Mouse (Mus musculus) inflammation-experienced regulatory T-cells, adult 6 months (primary cell): ENCODE measurements around the gene Usp7. TPM values are rescaled to one million over a fixed set of nuclear protein-coding genes. Genes with fewer than 3 reads are reported as not detected.
"Not testable (repeated sequence)": the region's sequence is repeated elsewhere in the genome, so short reads cannot be mapped to it uniquely, and the experiment has no call there.

Source experiments
- ATAC-seq: one replicate; pipeline ENCODE4 v1.8.0; 2017
- polyA plus RNA-seq, 3 experiments: library from polyadenylated mRNA; unstranded; fragments of 100-300 nt; shearing (Covaris generic); gene quantifications; one replicate each; pipeline ENCODE4 v1.2.1; 2017

Usp7 gene
- polyA plus RNA-seq, 3 experiments from 2014 or later, result 27.3 to 48.2 (median 47.7) TPM

- ATAC-seq, result no peak
Measured at GRCm38 (mm10) chr16:8781660-8782059, 10.4 kb downstream of the Usp7 start.

- ATAC-seq, result no peak
Measured at GRCm38 (mm10) chr16:8781191-8781590, 10.9 kb downstream of the Usp7 start.

- no peak for ATAC-seq
Measured at GRCm38 (mm10) chr16:8780187-8780586, 11.9 kb downstream of the Usp7 start.

- ATAC-seq, result no peak
Measured at GRCm38 (mm10) chr16:8778697-8779096, 13.4 kb downstream of the Usp7 start.

GRCm38 (mm10) chr16:8777202-8777601 lies 14.9 kb downstream of the Usp7 start:
- no peak for ATAC-seq

GRCm38 (mm10) chr16:8776634-8777033 lies 15.5 kb downstream of the Usp7 start:
- no peak for ATAC-seq

- no peak for ATAC-seq
Measured at GRCm38 (mm10) chr16:8771086-8771485, 21.0 kb downstream of the Usp7 start.

- not testable (repeated sequence) for ATAC-seq
Measured at GRCm38 (mm10) chr16:8770342-8770741, 21.8 kb downstream of the Usp7 start.

- peak; percentile 46 for ATAC-seq
Measured at GRCm38 (mm10) chr16:8769466-8769865, 22.6 kb downstream of the Usp7 start.

- peak; percentile 94 for ATAC-seq
Measured at GRCm38 (mm10) chr16:8769065-8769464, 23.0 kb downstream of the Usp7 start.

GRCm38 (mm10) chr16:8768588-8768987 lies 23.5 kb downstream of the Usp7 start:
- no peak for ATAC-seq

GRCm38 (mm10) chr16:8768071-8768470 lies 24.0 kb downstream of the Usp7 start:
- ATAC-seq, result no peak

GRCm38 (mm10) chr16:8767133-8768052 lies 24.7 kb downstream of the Usp7 start:
- ATAC-seq, result no peak

GRCm38 (mm10) chr16:8766196-8766595 lies 25.9 kb downstream of the Usp7 start:
- no peak for ATAC-seq

GRCm38 (mm10) chr16:8764124-8764907 lies 27.8 kb downstream of the Usp7 start:
- ATAC-seq, result no peak

GRCm38 (mm10) chr16:8763028-8763427 lies 29.1 kb downstream of the Usp7 start:
- ATAC-seq, result no peak

- no peak for ATAC-seq
Measured at GRCm38 (mm10) chr16:8761894-8762293, 30.2 kb downstream of the Usp7 start.

GRCm38 (mm10) chr16:8761005-8761404 lies 31.1 kb downstream of the Usp7 start:
- ATAC-seq, result no peak

GRCm38 (mm10) chr16:8758979-8759378 lies 33.1 kb downstream of the Usp7 start:
- no peak for ATAC-seq

GRCm38 (mm10) chr16:8758193-8758592 lies 33.9 kb downstream of the Usp7 start:
- no peak for ATAC-seq

- ATAC-seq, result not testable (repeated sequence)
Measured at GRCm38 (mm10) chr16:8757586-8757985, 34.5 kb downstream of the Usp7 start.

- no peak for ATAC-seq
Measured at GRCm38 (mm10) chr16:8752334-8752733, 39.8 kb downstream of the Usp7 start.

- no peak for ATAC-seq
Measured at GRCm38 (mm10) chr16:8751555-8752235, 40.4 kb downstream of the Usp7 start.
